Mouse (Mus musculus): ENCODE measurements around the gene Dram2. TPM values are rescaled to one million over a fixed set of nuclear protein-coding genes. Genes with fewer than 3 reads are reported as not detected.

The Dram2 gene
- polyA plus RNA-seq (2015; fragmentation: Nextera tagmentation; extraction: Ambion mirVana): 57.8 and 61.3 TPM in 2 replicates

DNA sequence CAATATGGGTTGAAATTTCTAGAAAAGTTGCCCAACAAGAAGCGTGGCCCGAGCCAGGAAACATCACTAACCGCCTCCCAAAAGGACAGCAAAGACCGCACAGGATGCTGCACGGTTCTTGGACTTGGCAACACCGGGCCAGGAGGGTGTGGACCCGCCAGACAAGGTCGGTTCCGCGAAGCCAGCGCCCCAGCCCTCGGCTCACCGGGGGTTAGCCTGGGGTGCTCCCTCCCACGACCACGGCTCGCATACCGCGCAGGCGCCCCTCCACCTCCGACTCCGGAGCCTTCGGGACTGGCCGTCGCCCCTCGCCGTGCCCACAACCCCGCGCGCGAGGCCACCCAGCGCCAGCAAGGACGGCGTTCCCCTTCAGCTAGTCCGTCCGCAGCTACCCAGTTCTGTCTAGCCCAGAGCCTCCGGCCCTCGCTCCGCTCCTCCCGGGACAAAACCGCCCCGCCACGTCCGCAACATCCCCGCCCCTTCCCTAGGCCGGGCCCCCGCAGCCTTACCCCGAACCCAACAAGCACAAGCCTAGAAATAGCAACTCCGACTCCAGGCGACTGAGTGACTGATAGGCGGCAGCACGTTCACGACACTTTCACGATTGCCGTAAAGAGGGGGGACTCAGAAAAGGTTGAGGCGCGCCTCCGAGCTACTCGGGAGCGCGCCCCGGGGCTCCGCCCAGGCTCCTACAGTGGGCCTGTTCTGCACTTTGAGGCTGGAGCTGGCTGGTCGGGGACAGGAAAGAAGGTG is at the start of gene Dram2, which contains the start of gene Cept1:
TSS of gene Dram2 (plus strand) at position 628 of the 753 bp plus-strand sequence.
TSS of gene Cept1 (minus strand) at position 632 of the 753 bp plus-strand sequence.
- Histone ChIP-seq H3K36me3 (replicated peaks) (no peaks in the 10 kb centered on the region), H3K4me1 (peaks cover 28% of the 10 kb centered on the region), H3K4me2 (peak within 1 kb of the TSS; percentile 55), H3K4me3 (peak within 1 kb of the TSS; percentile 93), H3K9me3 (no peaks in the 10 kb centered on the region), H3K9ac (peak within 1 kb of the TSS; percentile 84), H3K27me3 (replicated peaks) (no peaks in the 10 kb centered on the region), H3K27ac (peak within 1 kb of the TSS; percentile 97)
- WGBS: under 1% methylated on average over 61 of the region's 63 CpGs
- ATAC-seq (replicated peaks): peak; percentile 98

DNA sequence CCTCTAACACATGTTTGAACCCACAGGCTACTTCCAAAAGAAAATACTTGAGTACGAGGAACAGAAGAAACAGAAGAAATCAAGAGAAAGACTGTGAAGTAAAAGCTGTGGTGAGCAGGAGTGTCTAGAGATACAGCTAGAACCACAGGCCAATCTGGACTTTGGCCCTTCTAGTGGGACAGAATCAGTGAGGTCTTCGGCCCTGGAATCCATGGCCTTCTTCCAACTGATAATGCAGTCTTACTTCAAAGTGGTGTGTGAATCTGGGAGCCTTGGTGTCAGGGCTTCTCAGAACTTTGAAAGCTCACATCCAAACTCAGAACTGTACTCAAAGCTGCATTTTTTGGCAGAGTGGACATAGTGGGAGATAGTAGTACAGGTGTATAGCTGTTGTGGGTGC is 47.1 kb upstream of the Dram2 start:
- H3K27ac ChIP-seq: no peak overlapping the region
- no peak for ATAC-seq (replicated peaks)
- peaks cover 8% of the 10 kb centered on the region; the same call in 1 of the 2 replicates for H3K36me3 ChIP-seq (replicated peaks)
- H3K9ac ChIP-seq: no peak overlapping the region
- WGBS: 94% methylated on average over 2 of the region's 2 CpGs
- no peak overlapping the region for H3K4me3 ChIP-seq
- no peaks in the 10 kb centered on the region for H3K4me1 ChIP-seq
- H3K9me3 ChIP-seq: no peaks in the 10 kb centered on the region
- no peak overlapping the region for H3K4me2 ChIP-seq
- no peaks in the 10 kb centered on the region for H3K27me3 ChIP-seq (replicated peaks)

DNA sequence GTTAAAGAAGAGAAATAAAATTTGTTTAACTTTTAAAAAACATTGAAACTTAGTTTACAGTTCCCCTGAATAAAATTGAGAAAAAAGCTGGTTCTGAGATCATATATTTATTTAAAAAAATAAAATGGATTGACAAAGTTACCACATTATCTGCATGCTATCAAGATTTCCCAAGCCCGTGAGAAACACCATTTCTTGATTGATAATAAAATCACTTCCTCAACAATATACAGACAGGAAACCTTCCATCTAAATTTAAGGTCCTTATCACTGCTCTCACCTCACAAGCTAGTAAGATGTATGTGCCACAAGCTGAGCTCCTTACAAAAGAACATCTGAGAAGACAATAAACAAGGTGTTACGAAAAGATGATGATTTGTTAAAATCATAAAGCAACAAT is 44.7 kb upstream of the Dram2 start:
- H3K27me3 ChIP-seq (replicated peaks): no peaks in the 10 kb centered on the region
- no peaks in the 10 kb centered on the region for H3K4me1 ChIP-seq
- H3K36me3 ChIP-seq (replicated peaks): peaks cover 8% of the 10 kb centered on the region; the same call in 1 of the 2 replicates
- no peak overlapping the region for H3K4me2 ChIP-seq
- 94% methylated on average over 2 of the region's 2 CpGs for WGBS
- no peak overlapping the region for H3K4me3 ChIP-seq
- ATAC-seq (replicated peaks): no peak
- no peaks in the 10 kb centered on the region for H3K9me3 ChIP-seq
- H3K27ac ChIP-seq: no peak overlapping the region
- H3K9ac ChIP-seq: no peak overlapping the region

- Histone ChIP-seq H3K9ac (no peak overlapping the region), H3K9me3 (no peaks in the 10 kb centered on the region), H3K27ac (no peak overlapping the region), H3K4me2 (no peak overlapping the region), H3K4me1 (no peaks in the 10 kb centered on the region), H3K4me3 (no peak overlapping the region), H3K27me3 (replicated peaks) (no peaks in the 10 kb centered on the region), H3K36me3 (replicated peaks) (no peaks in the 10 kb centered on the region)
- no peak for ATAC-seq (replicated peaks)
- 89% methylated on average over 1 of the region's 1 CpGs for WGBS
These were observed 36.9 kb upstream of the Dram2 start for GRCm38 (mm10) chr3:106510669-106511068.

- H3K4me2 ChIP-seq: no peak overlapping the region
- no peak for ATAC-seq (replicated peaks)
- no peak overlapping the region for H3K27ac ChIP-seq
- no peaks in the 10 kb centered on the region for H3K36me3 ChIP-seq (replicated peaks)
- H3K9me3 ChIP-seq: no peaks in the 10 kb centered on the region
- no peaks in the 10 kb centered on the region for H3K4me1 ChIP-seq
- no peak overlapping the region for H3K4me3 ChIP-seq
- 91% methylated on average over 6 of the region's 6 CpGs for WGBS
- no peaks in the 10 kb centered on the region for H3K27me3 ChIP-seq (replicated peaks)
- no peak overlapping the region for H3K9ac ChIP-seq
These were observed 32.6 kb upstream of the Dram2 start for GRCm38 (mm10) chr3:106515016-106515415.

DNA sequence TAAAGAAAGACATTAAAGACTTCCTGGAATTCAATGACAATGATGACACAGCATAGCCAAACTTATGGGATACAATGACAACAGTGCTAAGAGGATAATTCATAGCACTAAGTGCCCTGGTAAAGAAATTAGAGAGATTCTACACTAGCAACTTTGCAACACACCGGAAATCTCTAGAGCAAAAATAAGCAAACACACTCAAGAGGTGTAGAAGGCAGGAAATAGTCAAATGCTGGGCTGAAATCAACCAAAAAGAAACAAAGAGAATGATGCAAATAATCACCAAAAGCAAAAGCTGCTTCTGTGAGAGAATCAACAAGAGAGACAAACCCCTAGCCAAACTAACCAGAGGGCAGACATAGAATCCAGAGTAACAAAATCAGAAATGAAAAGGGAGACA is 24.9 kb upstream of the Dram2 start:
- no peak overlapping the region for H3K4me3 ChIP-seq
- H3K9ac ChIP-seq: no peak overlapping the region
- 100% methylated on average over 1 of the region's 1 CpGs for WGBS
- H3K27me3 ChIP-seq (replicated peaks): no peaks in the 10 kb centered on the region
- no peak overlapping the region for H3K4me2 ChIP-seq
- no peak overlapping the region for H3K27ac ChIP-seq
- no peaks in the 10 kb centered on the region for H3K9me3 ChIP-seq
- no peaks in the 10 kb centered on the region for H3K4me1 ChIP-seq
- H3K36me3 ChIP-seq (replicated peaks): no peaks in the 10 kb centered on the region
- ATAC-seq (replicated peaks): no peak

GRCm38 (mm10) chr3:106526411-106526810 is 21.2 kb upstream of the Dram2 start:
- 90% methylated on average over 2 of the region's 2 CpGs for WGBS

DNA sequence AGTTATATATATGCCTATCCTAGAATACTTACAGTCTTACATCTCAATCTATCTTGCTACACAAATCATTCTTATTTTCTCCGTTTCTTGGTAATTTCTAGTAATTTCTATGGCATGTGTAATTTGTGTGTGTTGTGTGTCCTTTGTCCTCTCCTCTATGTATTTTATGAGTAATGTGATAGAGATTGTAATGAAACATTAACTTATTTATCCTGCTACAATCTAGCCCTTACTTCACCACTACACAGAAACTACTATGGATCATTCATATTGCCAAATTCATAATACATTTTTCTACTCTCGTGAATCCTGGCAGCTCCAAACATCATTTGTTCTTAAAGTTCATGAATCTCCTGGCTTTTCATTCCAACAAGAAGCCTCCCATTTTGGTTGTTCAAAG is 19.6 kb upstream of the Dram2 start:
- Histone ChIP-seq H3K27ac (no peak overlapping the region), H3K9ac (no peak overlapping the region), H3K4me2 (no peak overlapping the region), H3K4me3 (no peak overlapping the region), H3K9me3 (no peaks in the 10 kb centered on the region), H3K27me3 (replicated peaks) (no peaks in the 10 kb centered on the region), H3K4me1 (no peaks in the 10 kb centered on the region), H3K36me3 (replicated peaks) (no peaks in the 10 kb centered on the region)
- 92% methylated on average over 2 of the region's 2 CpGs for WGBS
- no peak for ATAC-seq (replicated peaks)

More at GRCm38 (mm10) chr3:106526411-106526810, 21.2 kb upstream of the Dram2 start:
- Histone ChIP-seq H3K9me3 (no peaks in the 10 kb centered on the region), H3K27me3 (replicated peaks) (no peaks in the 10 kb centered on the region), H3K36me3 (replicated peaks) (no peaks in the 10 kb centered on the region), H3K9ac (no peak overlapping the region), H3K4me1 (no peaks in the 10 kb centered on the region), H3K4me2 (no peak overlapping the region), H3K4me3 (no peak overlapping the region), H3K27ac (no peak overlapping the region)
- ATAC-seq (replicated peaks): no peak

DNA sequence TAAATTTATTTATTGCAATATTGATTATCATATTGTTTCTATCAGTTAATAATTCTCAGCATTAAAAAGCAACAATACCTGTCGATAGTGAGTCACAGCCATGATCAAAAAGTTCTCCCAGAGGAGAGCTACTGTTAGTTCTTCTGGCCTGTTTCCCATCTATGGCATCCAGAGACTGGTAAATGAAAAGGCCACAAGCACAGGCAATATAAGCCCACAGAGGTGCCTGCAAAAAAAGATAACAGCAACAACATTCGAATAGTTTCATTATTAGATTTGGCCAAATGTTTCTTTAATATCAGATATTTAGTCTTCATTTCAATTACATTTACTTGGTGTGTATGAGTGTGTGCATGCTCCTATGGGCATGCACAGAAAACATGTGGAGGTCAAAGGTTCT is 14.3 kb upstream of the Dram2 start:
- Histone ChIP-seq H3K27me3 (replicated peaks) (no peaks in the 10 kb centered on the region), H3K4me1 (no peaks in the 10 kb centered on the region), H3K9ac (no peak overlapping the region), H3K4me3 (no peak overlapping the region), H3K9me3 (no peaks in the 10 kb centered on the region), H3K27ac (no peak overlapping the region), H3K4me2 (no peak overlapping the region), H3K36me3 (replicated peaks) (0 out of 2 replicates have a peak, but pooled peaks cover 3% of the 10 kb centered on the region)
- ATAC-seq (replicated peaks): no peak
- 93% methylated on average over 2 of the region's 2 CpGs for WGBS

DNA sequence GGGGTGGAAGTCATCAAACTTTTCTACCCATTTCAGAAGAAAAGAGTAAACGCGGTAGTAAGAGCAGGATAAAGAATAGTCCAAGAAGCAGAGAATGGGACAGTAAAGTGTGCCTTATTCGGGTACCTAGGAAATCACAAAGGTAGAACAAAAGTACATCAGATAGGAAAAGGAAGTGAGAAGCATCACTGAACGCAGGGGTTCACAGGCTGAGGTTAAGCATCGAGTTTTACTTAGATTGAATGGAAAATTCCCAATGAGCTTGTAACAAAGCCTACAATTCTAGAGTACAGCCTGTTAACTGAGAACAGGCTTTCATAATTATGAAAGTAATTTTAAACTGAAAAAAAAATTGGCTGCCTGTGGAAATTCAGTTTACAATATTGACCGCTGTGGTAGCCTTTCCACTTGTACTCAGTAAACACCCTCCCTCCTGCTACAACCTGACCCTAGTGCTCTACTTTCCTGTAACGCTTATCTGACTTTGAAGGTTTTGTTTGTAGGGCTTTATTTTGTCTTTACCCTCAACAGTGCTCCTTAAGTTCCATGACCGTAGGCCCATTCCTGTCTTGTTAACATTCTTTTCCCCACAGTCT is 2.8 kb upstream of the Dram2 start:
- no peak for ATAC-seq (replicated peaks)
- Histone ChIP-seq H3K27ac (no peak overlapping the region), H3K9ac (no peak overlapping the region), H3K9me3 (no peaks in the 10 kb centered on the region), H3K27me3 (replicated peaks) (no peaks in the 10 kb centered on the region), H3K4me3 (no peak overlapping the region), H3K4me2 (no peak overlapping the region), H3K36me3 (replicated peaks) (no peaks in the 10 kb centered on the region), H3K4me1 (peaks cover 16% of the 10 kb centered on the region)
- 92% methylated on average over 8 of the region's 8 CpGs for WGBS

DNA sequence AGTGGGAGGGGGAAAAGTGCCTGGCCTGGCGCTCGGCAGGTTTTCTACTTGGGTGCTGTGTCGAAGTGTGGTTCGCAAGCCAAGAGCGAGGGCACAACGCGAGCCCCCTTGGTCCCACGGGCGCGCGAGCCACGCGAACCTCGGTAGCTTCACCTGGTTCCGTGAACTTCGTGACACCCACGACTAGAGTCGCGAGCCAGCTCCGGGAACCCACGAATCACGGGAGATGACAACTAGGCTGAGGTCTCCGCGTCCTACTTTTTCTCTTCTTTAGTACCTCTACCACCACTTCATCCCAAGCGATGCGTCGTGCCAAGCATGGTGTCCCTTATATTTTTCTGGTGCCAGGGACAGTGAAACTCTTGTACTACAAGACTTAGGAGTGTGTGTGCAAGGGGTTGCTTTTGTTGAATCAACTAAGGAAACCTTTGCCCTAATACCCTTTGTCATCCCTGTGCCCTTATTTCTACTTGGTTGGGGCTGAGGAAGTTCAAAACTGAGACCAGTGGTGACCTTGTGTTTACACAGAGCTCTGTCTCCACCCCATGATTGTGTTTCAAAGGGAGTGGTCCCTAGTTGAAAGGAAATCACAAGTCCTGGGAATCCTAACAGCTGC is 434 bp downstream of the Dram2 start:
- no peaks in the 10 kb centered on the region for H3K27me3 ChIP-seq (replicated peaks)
- H3K4me1 ChIP-seq: peaks cover 28% of the 10 kb centered on the region
- H3K36me3 ChIP-seq (replicated peaks): no peaks in the 10 kb centered on the region
- H3K4me3 ChIP-seq: peak overlapping the region; percentile 93
- peak overlapping the region; percentile 84 for H3K9ac ChIP-seq
- peak overlapping the region; percentile 97 for H3K27ac ChIP-seq
- peak overlapping the region; percentile 55 for H3K4me2 ChIP-seq
- WGBS: under 1% methylated on average over 27 of the region's 27 CpGs
- peak; percentile 54 for ATAC-seq (replicated peaks)
- no peaks in the 10 kb centered on the region for H3K9me3 ChIP-seq

- no peak overlapping the region for H3K27ac ChIP-seq
- H3K4me2 ChIP-seq: peak overlapping the region; percentile 55
- 0 out of 2 replicates have a peak overlapping the region, but pooled peaks have one; percentile 93 for H3K4me3 ChIP-seq
- no peaks in the 10 kb centered on the region for H3K27me3 ChIP-seq (replicated peaks)
- H3K9me3 ChIP-seq: no peaks in the 10 kb centered on the region
- peaks cover 28% of the 10 kb centered on the region for H3K4me1 ChIP-seq
- 46% methylated on average over 3 of the region's 3 CpGs for WGBS
- ATAC-seq (replicated peaks): no peak
- H3K36me3 ChIP-seq (replicated peaks): no peaks in the 10 kb centered on the region; the same call in 1 of the 2 replicates
- no peak overlapping the region for H3K9ac ChIP-seq
These were observed 1.4 kb downstream of the Dram2 start for GRCm38 (mm10) chr3:106548971-106549370.

Data from midbrain, embryonic 15.5 days (tissue).